Mouse (Mus musculus): ENCODE results near the gene Pard3. TPM values are rescaled to one million over a fixed set of nuclear protein-coding genes. Genes with fewer than 3 reads are reported as not detected.

Gene Pard3
- polyA plus RNA-seq, 1 experiment, result 35.1 TPM

GRCm38 (mm10) chr8:127440834-127441485 is 377.3 kb downstream of the Pard3 start:
- no peak for DNase-seq (ENCODE audit: low read depth)
- TF ChIP-seq POLR2A (IDR thresholded peaks at IDR 0.05; ENCODE audit: borderline replicate concordance, extremely low read depth, insufficient read depth, insufficient read length, poor library complexity, severe bottlenecking), result no peak
- TF ChIP-seq CTCF (IDR thresholded peaks at IDR 0.05; ENCODE audit: borderline replicate concordance, extremely low read depth, insufficient read depth, insufficient read length), result no peak

GRCm38 (mm10) chr8:127447401-127447800 is 383.7 kb downstream of the Pard3 start:
- no peak for DNase-seq (ENCODE audit: low read depth)
- no peak for TF ChIP-seq POLR2A (IDR thresholded peaks at IDR 0.05; ENCODE audit: borderline replicate concordance, extremely low read depth, insufficient read depth, insufficient read length, poor library complexity, severe bottlenecking)
- no peak for TF ChIP-seq CTCF (IDR thresholded peaks at IDR 0.05; ENCODE audit: borderline replicate concordance, extremely low read depth, insufficient read depth, insufficient read length)

GRCm38 (mm10) chr8:127449066-127449840 is 385.6 kb downstream of the Pard3 start:
- no peak for TF ChIP-seq CTCF (IDR thresholded peaks at IDR 0.05; ENCODE audit: borderline replicate concordance, extremely low read depth, insufficient read depth, insufficient read length)
- TF ChIP-seq POLR2A (IDR thresholded peaks at IDR 0.05; ENCODE audit: borderline replicate concordance, extremely low read depth, insufficient read depth, insufficient read length, poor library complexity, severe bottlenecking), result no peak
- no peak for DNase-seq (ENCODE audit: low read depth)

GRCm38 (mm10) chr8:127450954-127451668 is 387.4 kb downstream of the Pard3 start:
- no peak for TF ChIP-seq CTCF (IDR thresholded peaks at IDR 0.05; ENCODE audit: borderline replicate concordance, extremely low read depth, insufficient read depth, insufficient read length)
- no peak for TF ChIP-seq POLR2A (IDR thresholded peaks at IDR 0.05; ENCODE audit: borderline replicate concordance, extremely low read depth, insufficient read depth, insufficient read length, poor library complexity, severe bottlenecking)
- peak; percentile 91 for DNase-seq (ENCODE audit: low read depth)

GRCm38 (mm10) chr8:127452364-127452763 is 388.7 kb downstream of the Pard3 start:
- TF ChIP-seq CTCF (IDR thresholded peaks at IDR 0.05; ENCODE audit: borderline replicate concordance, extremely low read depth, insufficient read depth, insufficient read length) (no peak), POLR2A (IDR thresholded peaks at IDR 0.05; ENCODE audit: borderline replicate concordance, extremely low read depth, insufficient read depth, insufficient read length, poor library complexity, severe bottlenecking) (no peak)
- peak; percentile 67 for DNase-seq (ENCODE audit: low read depth)

GRCm38 (mm10) chr8:127457901-127458300 is 394.2 kb downstream of the Pard3 start:
- no peak for DNase-seq (ENCODE audit: low read depth)
- no peak for TF ChIP-seq CTCF (IDR thresholded peaks at IDR 0.05; ENCODE audit: borderline replicate concordance, extremely low read depth, insufficient read depth, insufficient read length)
- TF ChIP-seq POLR2A (IDR thresholded peaks at IDR 0.05; ENCODE audit: borderline replicate concordance, extremely low read depth, insufficient read depth, insufficient read length, poor library complexity, severe bottlenecking), result no peak

- no peak for TF ChIP-seq CTCF (IDR thresholded peaks at IDR 0.05; ENCODE audit: borderline replicate concordance, extremely low read depth, insufficient read depth, insufficient read length)
- no peak for TF ChIP-seq POLR2A (IDR thresholded peaks at IDR 0.05; ENCODE audit: borderline replicate concordance, extremely low read depth, insufficient read depth, insufficient read length, poor library complexity, severe bottlenecking)
- no peak for DNase-seq (ENCODE audit: low read depth)
These were observed 397.5 kb downstream of the Pard3 start for GRCm38 (mm10) chr8:127461173-127461572.

- TF ChIP-seq CTCF (IDR thresholded peaks at IDR 0.05; ENCODE audit: borderline replicate concordance, extremely low read depth, insufficient read depth, insufficient read length), result no peak
- no peak for DNase-seq (ENCODE audit: low read depth)
These were observed 398.8 kb downstream of the Pard3 start for GRCm38 (mm10) chr8:127462378-127462935.

GRCm38 (mm10) chr8:127464300-127464699 is 400.6 kb downstream of the Pard3 start:
- no peak for TF ChIP-seq POLR2A (IDR thresholded peaks at IDR 0.05; ENCODE audit: borderline replicate concordance, extremely low read depth, insufficient read depth, insufficient read length, poor library complexity, severe bottlenecking)
- TF ChIP-seq CTCF (IDR thresholded peaks at IDR 0.05; ENCODE audit: borderline replicate concordance, extremely low read depth, insufficient read depth, insufficient read length), result no peak
- DNase-seq (ENCODE audit: low read depth), result no peak

- no peak for DNase-seq (ENCODE audit: low read depth)
- TF ChIP-seq POLR2A (IDR thresholded peaks at IDR 0.05; ENCODE audit: borderline replicate concordance, extremely low read depth, insufficient read depth, insufficient read length, poor library complexity, severe bottlenecking) (no peak), CTCF (IDR thresholded peaks at IDR 0.05; ENCODE audit: borderline replicate concordance, extremely low read depth, insufficient read depth, insufficient read length) (no peak)
These were observed 408.5 kb downstream of the Pard3 start for GRCm38 (mm10) chr8:127472204-127472603.

GRCm38 (mm10) chr8:127480003-127480402 is 416.3 kb downstream of the Pard3 start:
- DNase-seq (ENCODE audit: low read depth), result no peak
- TF ChIP-seq POLR2A (IDR thresholded peaks at IDR 0.05; ENCODE audit: borderline replicate concordance, extremely low read depth, insufficient read depth, insufficient read length, poor library complexity, severe bottlenecking) (no peak), CTCF (IDR thresholded peaks at IDR 0.05; ENCODE audit: borderline replicate concordance, extremely low read depth, insufficient read depth, insufficient read length) (no peak)
